Comparison of ENCODE assay signal across 13 mouse cellular contexts in the genomic region with DNA sequence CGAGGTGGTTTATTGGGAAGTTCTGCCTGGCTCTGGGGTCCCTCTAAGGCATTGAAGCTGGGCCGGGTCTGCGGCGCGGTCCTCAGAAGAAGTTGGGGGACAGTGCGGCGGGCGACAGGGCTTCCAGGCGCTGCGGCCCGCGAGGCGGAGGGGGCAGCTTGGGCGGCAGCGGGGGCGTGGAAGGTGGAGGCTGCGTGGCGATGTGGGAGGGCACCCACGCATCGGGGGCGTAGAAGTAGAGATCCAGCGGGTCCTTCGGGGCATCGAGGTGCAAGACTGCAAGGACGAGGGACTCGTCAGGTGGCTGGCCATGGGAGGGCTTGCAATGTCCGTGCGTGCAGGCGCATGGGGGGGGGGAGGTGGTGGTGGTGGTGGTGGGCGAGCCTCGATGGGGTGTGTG. TPM values are rescaled to one million over a fixed set of nuclear protein-coding genes. Genes with fewer than 3 reads are reported as not detected.
DNase-seq lines count a peak whose midpoint lies in the region; ATAC-seq lines count a peak whose summit lies in the region.
"Had no signal": no experiment of that assay in that cellular context is flagged by ENCODE, and none has a peak within 500 bp of the region (broad histone marks: within the 10 kb centered on the region; RNA-seq: fewer than 3 reads in every experiment).

No protein-coding gene starts in this region.

- no peak overlapping the region for H3K27ac ChIP-seq in heart, embryonic 13.5 days (replicated peaks)
- no peak overlapping the region for H3K27ac ChIP-seq in limb, embryonic 13.5 days

- peak overlapping the region; percentile 56 for H3K4me2 ChIP-seq in heart, embryonic 13.5 days
- H3K4me2 ChIP-seq in limb, embryonic 13.5 days (replicated peaks): peak overlapping the region; percentile 56

- peaks cover 11% of the 10 kb centered on the region; the same call in 1 of the 2 replicates for H3K9me3 ChIP-seq in heart, embryonic 13.5 days
- H3K9me3 ChIP-seq in limb, embryonic 13.5 days: 0 out of 2 replicates have a peak, but pooled peaks cover 4% of the 10 kb centered on the region

- H3K4me3 ChIP-seq in heart, embryonic 13.5 days: peak overlapping the region; percentile 34
- peak overlapping the region; percentile 29 for H3K4me3 ChIP-seq in limb, embryonic 13.5 days
- H3K4me3 ChIP-seq: megakaryocyte, embryonic 14.5 days had no signal

- ATAC-seq in heart, embryonic 13.5 days (ENCODE audit: extremely low read depth, insufficient number of reproducible peaks, low FRiP score, low TSS enrichment): no peak
- ATAC-seq in limb, embryonic 13.5 days (ENCODE audit: low FRiP score, low read depth): no peak
- ATAC-seq: activated CD4-positive, CD25-positive, alpha-beta regulatory T cell, adult 4 months had no signal

- DNase-seq in heart, postnatal 10 days: no peak
- DNase-seq in right cerebral cortex, postnatal 14 days: peak; percentile 54
- no peak for DNase-seq in right cerebral cortex, adult 18-20 months
- no peak for DNase-seq in urinary bladder, postnatal 14 days (ENCODE audit: low spot score)
- DNase-seq in urinary bladder, adult 2 months (ENCODE audit: low spot score): no peak
- no peak for DNase-seq in urinary bladder, postnatal 10 days (ENCODE audit: low spot score)
- DNase-seq: cerebellum, postnatal 10 days; right cerebral cortex, postnatal 25 days had no signal

- no peaks in the 10 kb centered on the region for H3K36me3 ChIP-seq in heart, embryonic 13.5 days
- H3K36me3 ChIP-seq in limb, embryonic 13.5 days: no peaks in the 10 kb centered on the region

- H3K27me3 ChIP-seq in heart, embryonic 13.5 days (replicated peaks): peaks cover 97% of the 10 kb centered on the region
- H3K27me3 ChIP-seq in limb, embryonic 13.5 days: peaks cover 97% of the 10 kb centered on the region

- peak overlapping the region; percentile 40; the same call in 1 of the 2 replicates for H3K9ac ChIP-seq in heart, embryonic 13.5 days
- peak overlapping the region; percentile 39; the same call in 1 of the 2 replicates for H3K9ac ChIP-seq in limb, embryonic 13.5 days

- 4% methylated on average over 31 of the region's 31 CpGs for WGBS in heart, embryonic 13.5 days
- 2% methylated on average over 31 of the region's 31 CpGs for WGBS in limb, embryonic 13.5 days

- peaks cover 21% of the 10 kb centered on the region for H3K4me1 ChIP-seq in heart, embryonic 13.5 days
- H3K4me1 ChIP-seq in limb, embryonic 13.5 days: peaks cover 19% of the 10 kb centered on the region

- intact Hi-C loops in heart, postnatal 10 days (cut with DNase I): no loop called here

RNA-seq across cellular contexts. Expression of a gene that starts 3.0 kb away (rescaled TPM):
- not detected in 2 replicates for polyA plus RNA-seq in heart, embryonic 13.5 days (2015; fragmentation: Nextera tagmentation; extraction: Ambion mirVana)
- total RNA-seq in heart, postnatal 10 days (2021): not detected
- polyA plus RNA-seq in limb, embryonic 13.5 days (2015; fragmentation: Nextera tagmentation; extraction: Ambion mirVana): not detected in 2 replicates
- 0.03 TPM in 1 of 2 replicates, not detected in the other for polyA plus RNA-seq in urinary bladder, adult 2 months (2012; rRNA removed)
- polyA plus RNA-seq: activated CD4-positive, CD25-positive, alpha-beta regulatory T cell, adult 4 months; gonadal fat pad, adult 2 months had no signal

RNA-seq across cellular contexts. Expression of a gene that starts 4.4 kb away (rescaled TPM):
- polyA plus RNA-seq in heart, embryonic 13.5 days (2015; fragmentation: Nextera tagmentation; extraction: Ambion mirVana): not detected in 2 replicates
- total RNA-seq in heart, postnatal 10 days (2021): not detected
- polyA plus RNA-seq in limb, embryonic 13.5 days (2015; fragmentation: Nextera tagmentation; extraction: Ambion mirVana): not detected in 2 replicates
- polyA plus RNA-seq in urinary bladder, adult 2 months (2012; rRNA removed): not detected in 2 replicates
- polyA plus RNA-seq: activated CD4-positive, CD25-positive, alpha-beta regulatory T cell, adult 4 months; gonadal fat pad, adult 2 months had no signal

RNA-seq across cellular contexts. Expression of a gene that starts 12.6 kb away (rescaled TPM):
- polyA plus RNA-seq in heart, embryonic 13.5 days (2015; fragmentation: Nextera tagmentation; extraction: Ambion mirVana): 2.9 and 3.6 TPM in 2 replicates
- total RNA-seq in heart, postnatal 10 days (2021): 1 to 10 TPM; 6.1 to 6.7 TPM
- 0.19 and 0.23 TPM in 2 replicates for polyA plus RNA-seq in limb, embryonic 13.5 days (2015; fragmentation: Nextera tagmentation; extraction: Ambion mirVana)
- polyA plus RNA-seq in urinary bladder, adult 2 months (2012; rRNA removed): 0.03 and 0.04 TPM in 2 replicates
- polyA plus RNA-seq: activated CD4-positive, CD25-positive, alpha-beta regulatory T cell, adult 4 months had no signal

RNA-seq across cellular contexts. Expression of a gene that starts 22.0 kb away (rescaled TPM):
- 31.8 and 33.4 TPM in 2 replicates for polyA plus RNA-seq in heart, embryonic 13.5 days (2015; fragmentation: Nextera tagmentation; extraction: Ambion mirVana)
- total RNA-seq in heart, postnatal 10 days (2021): 10 to 100 TPM; 36.6 to 48.2 TPM
- polyA plus RNA-seq in limb, embryonic 13.5 days (2015; fragmentation: Nextera tagmentation; extraction: Ambion mirVana): 45.1 and 46.4 TPM in 2 replicates
- polyA plus RNA-seq in urinary bladder, adult 2 months (2012; rRNA removed): 27.7 and 30.9 TPM in 2 replicates

RNA-seq across cellular contexts. Expression of a gene that starts 22.3 kb away (rescaled TPM):
- 82.2 and 89.3 TPM in 2 replicates for polyA plus RNA-seq in heart, embryonic 13.5 days (2015; fragmentation: Nextera tagmentation; extraction: Ambion mirVana)
- 10 to 100 TPM; 47.1 to 49.0 TPM for total RNA-seq in heart, postnatal 10 days (2021)
- polyA plus RNA-seq in limb, embryonic 13.5 days (2015; fragmentation: Nextera tagmentation; extraction: Ambion mirVana): 86.9 and 87.1 TPM in 2 replicates
- polyA plus RNA-seq in urinary bladder, adult 2 months (2012; rRNA removed): 48.3 and 58.3 TPM in 2 replicates
